Mouse (Mus musculus) pancreas, adult 10 weeks (tissue): ENCODE measurements around the gene Gzmb. TPM values are rescaled to one million over a fixed set of nuclear protein-coding genes. Genes with fewer than 3 reads are reported as not detected.

ENCODE experiments used
- polyA plus RNA-seq: library from polyadenylated mRNA; stranded (reverse); fragments of 350-450 nt; fragmentation: Illumina TruSeq; extraction: RNeasy Lipid Tissue Mini Kit (QIAGEN cat#74804); gene quantifications from one replicate; pipeline ENCODE4 v1.2.3, GENCODE M21; 2015; ENCODE audit warnings: low read depth, low replicate concordance; ENCODE audit not compliant: insufficient read depth

The Gzmb gene
- not detected for polyA plus RNA-seq

DNA sequence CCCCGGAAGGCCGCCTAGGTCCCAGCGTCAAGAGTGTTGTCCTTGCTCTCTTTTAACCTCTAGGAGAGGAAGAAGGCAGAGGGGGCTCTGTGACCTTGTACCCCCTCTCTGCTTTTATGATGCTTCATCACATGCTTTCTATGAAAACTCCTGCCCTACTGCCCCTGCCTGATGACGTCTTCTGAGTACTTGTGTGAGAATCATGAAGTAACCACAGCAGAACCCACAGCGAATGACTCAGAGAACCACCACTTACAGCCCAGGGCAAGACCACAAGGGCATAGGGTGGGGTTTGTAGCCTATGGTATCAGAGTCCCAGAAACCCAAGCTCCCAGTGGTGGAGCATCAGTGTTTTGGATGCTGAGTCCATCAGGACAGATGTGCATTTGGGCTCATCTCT lies at the start of gene Gzmb:
Gene Gzmb, minus strand, starts transcription at position 108 of the 400 bp plus-strand sequence.

GRCm38 (mm10) chr14:56234556-56234955 lies 27.5 kb downstream of the Gzmb start, which contains the start of gene Gzmc:
Gene Gzmc (minus strand): TSS chr14:56234656.

DNA sequence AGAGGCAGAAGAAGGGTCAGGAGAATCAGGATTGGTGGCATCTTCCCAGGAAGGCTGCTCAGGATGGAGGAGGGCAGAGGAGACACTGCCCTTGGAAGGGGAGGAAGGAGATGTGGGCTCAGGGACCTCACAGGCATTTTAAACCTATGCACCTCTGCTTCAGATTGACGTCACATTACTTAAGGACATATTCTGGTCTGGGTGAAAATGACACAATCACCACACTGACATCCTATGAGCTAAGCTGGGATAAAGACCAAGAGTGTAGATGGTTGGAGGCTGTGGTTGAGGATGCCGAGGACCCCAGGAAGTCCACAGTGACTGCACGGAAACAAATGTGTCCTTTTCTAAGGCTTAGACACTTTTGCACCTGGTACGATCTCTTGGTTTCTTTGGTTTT lies 50.7 kb downstream of the Gzmb start, which contains the start of gene Gzmf:
Gene Gzmf, minus strand, starts transcription at position 101 of the 400 bp plus-strand sequence.

Other genes with a start within 250 kb of the Gzmb start
- not detected for gene Mcpt1, start 244.3 kb downstream of the Gzmb start, polyA plus RNA-seq
- not detected for gene Mcpt9, start 231.8 kb downstream of the Gzmb start, polyA plus RNA-seq
- gene Mcpt2, start 220.2 kb downstream of the Gzmb start, polyA plus RNA-seq: not detected
- not detected for gene Mcpt4, start 199.9 kb downstream of the Gzmb start, polyA plus RNA-seq
- gene Mcpt8, start 177.0 kb downstream of the Gzmb start, polyA plus RNA-seq: not detected
- gene Ctsg, start 159.7 kb downstream of the Gzmb start, polyA plus RNA-seq: not detected
- gene Gzme, start 141.6 kb downstream of the Gzmb start, polyA plus RNA-seq: not detected
- not detected for gene Gzmd, start 129.7 kb downstream of the Gzmb start, polyA plus RNA-seq
- gene Gzmg, start 102.7 kb downstream of the Gzmb start, polyA plus RNA-seq: not detected
- gene Gzmn, start 87.7 kb downstream of the Gzmb start, polyA plus RNA-seq: not detected
- not detected for gene Gzmf, start 50.8 kb downstream of the Gzmb start, polyA plus RNA-seq
- not detected for gene Gzmc, start 27.6 kb downstream of the Gzmb start, polyA plus RNA-seq
- gene Atp12a, start 102.8 kb upstream of the Gzmb start, polyA plus RNA-seq: not detected
- gene Rnf17, start 140.3 kb upstream of the Gzmb start, polyA plus RNA-seq: not detected